Mouse (Mus musculus) heart, postnatal 0 days (tissue): ENCODE measurements around the gene Card11. TPM values are rescaled to one million over a fixed set of nuclear protein-coding genes. Genes with fewer than 3 reads are reported as not detected.

Source experiments
- ATAC-seq: fragments of 200-750 bp; cut with Nextera tagmentation; 2 replicates; pipeline ENCODE4 v1.8.0; 2017; ENCODE audit warnings: low read depth, moderate number of reproducible peaks, moderate library complexity; ENCODE audit not compliant: insufficient read depth
- DNase-seq: peaks from one replicate; pipeline ENCODE4 v3.0.0-alpha.2; 2016; ENCODE audit warnings: low spot score
- H3K27ac ChIP-seq: fragments of 300-500 bp; sonication (generic); 2 replicates; pipeline ENCODE4 v1.5.1; 2014; ENCODE audit warnings: low read depth, mild to moderate bottlenecking
- H3K27me3 ChIP-seq: fragments of 300-500 bp; sonication (generic); 2 replicates; pipeline ENCODE4 v1.6.1; 2014; ENCODE audit warnings: low read length, mixed read lengths; ENCODE audit not compliant: control insufficient read depth, insufficient read depth
- H3K36me3 ChIP-seq: fragments of 300-500 bp; sonication (generic); replicated peaks from 2 replicates; pipeline ENCODE4 v1.6.1; 2014; ENCODE audit warnings: low read length, mixed read lengths; ENCODE audit not compliant: control insufficient read depth, insufficient read depth
- H3K4me1 ChIP-seq: fragments of 300-500 bp; sonication (generic); 2 replicates; pipeline ENCODE4 v1.6.1; 2014; ENCODE audit warnings: antibody characterized with exemption; ENCODE audit not compliant: control insufficient read depth, insufficient read depth
- H3K4me2 ChIP-seq: fragments of 300-500 bp; sonication (generic); 2 replicates; pipeline ENCODE4 v1.6.1; 2014; ENCODE audit warnings: low read depth, mild to moderate bottlenecking, low read length, moderate library complexity
- H3K4me3 ChIP-seq: fragments of 300-500 bp; sonication (generic); 2 replicates; pipeline ENCODE4 v1.5.1; 2014; ENCODE audit warnings: low read depth, low read length
- H3K9ac ChIP-seq: fragments of 300-500 bp; sonication (generic); replicated peaks from 2 replicates; pipeline ENCODE4 v1.6.1; 2014; ENCODE audit warnings: low read depth, low read length, mixed read lengths
- H3K9me3 ChIP-seq: fragments of 300-500 bp; sonication (generic); replicated peaks from 2 replicates; pipeline ENCODE4 v1.6.1; 2016; ENCODE audit warnings: low read length; ENCODE audit not compliant: control insufficient read depth
- CTCF ChIP-seq: IDR thresholded peaks from 2 replicates; pipeline ENCODE4 v1.5.1; 2016; ENCODE audit warnings: antibody characterized with exemption, control low read depth, low read depth
- EP300 ChIP-seq: IDR thresholded peaks from 2 replicates; pipeline ENCODE4 v1.6.1; 2016; ENCODE audit warnings: antibody characterized with exemption, low read depth
- WGBS: fragments of 180-500 bp; shearing (Covaris S2); extraction: QIAGEN DNeasy Blood & Tissue Kit; methylation state at CpG from one replicate; pipeline ENCODE4 v1.1.7; 2014; 5-methylcytosine and 5-hydroxymethylcytosine counted together
- polyA plus RNA-seq: library from polyadenylated mRNA; unstranded; fragments of >200 nt; fragmentation: Nextera tagmentation; extraction: Ambion mirVana; gene quantifications from 2 replicates; pipeline ENCODE4 v1.2.1, GENCODE M21; 2015
- total RNA-seq: library from RNA; depleted of rRNA; stranded (reverse); fragments of >200 nt; gene quantifications from 2 replicates; pipeline ENCODE4 v1.2.3, GENCODE M21; 2014; ENCODE audit warnings: low replicate concordance

The Card11 gene
- total and polyA plus RNA-seq, 2 experiments from 2014 or later: 0.45 TPM; not detected in 1

DNA sequence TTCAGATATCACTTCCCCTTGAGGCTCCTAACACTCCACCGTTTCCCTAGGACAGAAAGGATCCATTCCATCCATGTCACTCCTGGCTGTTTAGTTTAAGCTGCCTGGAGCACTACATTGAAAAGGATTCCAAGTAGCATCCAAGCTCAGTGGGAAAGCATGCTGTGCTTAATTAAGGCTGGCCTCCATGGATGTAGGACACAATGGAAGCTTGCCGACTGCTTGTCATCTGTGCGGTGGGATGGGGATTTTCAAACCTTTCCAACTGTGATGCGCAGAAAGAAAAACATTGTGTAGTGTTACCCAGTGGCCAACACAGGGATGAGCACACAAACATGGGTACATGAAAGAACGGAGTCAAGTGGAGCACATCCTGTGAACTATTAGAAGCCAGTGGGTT lies 89.5 kb downstream of the Card11 start:
- Histone ChIP-seq H3K4me2 (no peak overlapping the region), H3K4me3 (no peak overlapping the region), H3K27me3 (no peaks in the 10 kb centered on the region), H3K36me3 (no peaks in the 10 kb centered on the region), H3K9ac (no peak overlapping the region), H3K4me1 (no peaks in the 10 kb centered on the region), H3K27ac (no peak overlapping the region), H3K9me3 (peaks cover 10% of the 10 kb centered on the region)
- 91% methylated on average over 5 of the region's 5 CpGs for WGBS
- TF ChIP-seq EP300: no peak
- TF ChIP-seq CTCF: no peak
- no peak for DNase-seq
- no peak for ATAC-seq

GRCm38 (mm10) chr5:140900866-140901265 lies 99.5 kb downstream of the Card11 start:
- Histone ChIP-seq H3K4me3 (no peak overlapping the region), H3K36me3 (no peaks in the 10 kb centered on the region), H3K27ac (no peak overlapping the region), H3K9ac (no peak overlapping the region), H3K9me3 (no peaks in the 10 kb centered on the region), H3K27me3 (no peaks in the 10 kb centered on the region), H3K4me1 (no peaks in the 10 kb centered on the region), H3K4me2 (no peak overlapping the region)
- DNase-seq: no peak
- 77% methylated on average over 13 of the region's 13 CpGs for WGBS
- TF ChIP-seq CTCF: peak; percentile 18; the same call in 1 of the 2 replicates
- no peak for TF ChIP-seq EP300
- ATAC-seq: no peak

GRCm38 (mm10) chr5:140891080-140891479 lies 109.3 kb downstream of the Card11 start:
- 33% methylated on average over 10 of the region's 10 CpGs for WGBS
- H3K36me3 ChIP-seq: no peaks in the 10 kb centered on the region
- no peaks in the 10 kb centered on the region for H3K27me3 ChIP-seq
- H3K4me2 ChIP-seq: peak overlapping the region; percentile 11; the same call in 1 of the 2 replicates
- peak; percentile 40 for TF ChIP-seq CTCF
- no peak for TF ChIP-seq EP300
- no peak for ATAC-seq
- H3K27ac ChIP-seq: no peak overlapping the region
- peaks cover 3% of the 10 kb centered on the region; the same call in 1 of the 2 replicates for H3K4me1 ChIP-seq
- peak; percentile 21 for DNase-seq
- no peak overlapping the region for H3K4me3 ChIP-seq
- H3K9ac ChIP-seq: no peak overlapping the region
- H3K9me3 ChIP-seq: no peaks in the 10 kb centered on the region

- no peaks in the 10 kb centered on the region for H3K36me3 ChIP-seq
- WGBS: 25% methylated on average over 14 of the region's 14 CpGs
- peak; percentile 29 for DNase-seq
- no peak overlapping the region for H3K9ac ChIP-seq
- H3K9me3 ChIP-seq: no peaks in the 10 kb centered on the region
- H3K4me3 ChIP-seq: no peak overlapping the region
- 0 out of 2 replicates have a peak overlapping the region, but pooled peaks have one; percentile 27 for H3K4me2 ChIP-seq
- H3K27me3 ChIP-seq: no peaks in the 10 kb centered on the region
- peak; percentile 80 for ATAC-seq
- peaks cover 6% of the 10 kb centered on the region; the same call in 1 of the 2 replicates for H3K4me1 ChIP-seq
- TF ChIP-seq CTCF (no peak), EP300 (no peak)
- 0 out of 2 replicates have a peak overlapping the region, but pooled peaks have one; percentile 7 for H3K27ac ChIP-seq
Observed at GRCm38 (mm10) chr5:140890050-140890449, 110.3 kb downstream of the Card11 start.

- H3K27ac ChIP-seq: no peak overlapping the region
- 47% methylated on average over 8 of the region's 8 CpGs for WGBS
Observed at GRCm38 (mm10) chr5:140889539-140889938, 110.8 kb downstream of the Card11 start.

DNA sequence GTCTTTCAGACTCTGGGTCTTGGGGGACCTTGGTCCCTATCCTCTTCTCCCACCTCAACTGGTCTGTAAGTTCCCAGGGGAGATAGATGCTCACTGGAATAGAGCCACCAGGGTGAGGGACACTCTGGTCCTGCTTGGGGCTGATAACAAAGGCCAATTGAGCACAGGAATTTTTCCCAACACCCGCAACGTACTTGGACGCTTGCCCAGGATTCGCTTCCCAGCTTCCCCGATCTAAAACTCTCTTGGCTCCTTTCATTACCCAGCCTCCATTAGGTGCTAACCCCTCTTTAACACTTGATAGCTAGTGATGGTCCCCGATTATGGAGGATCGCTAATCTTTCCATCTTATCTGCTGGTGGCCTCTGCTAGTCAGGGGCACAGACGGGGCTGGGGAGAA lies 112.5 kb downstream of the Card11 start:
- TF ChIP-seq CTCF: no peak
- no peak for TF ChIP-seq EP300
- H3K4me1 ChIP-seq: peaks cover 13% of the 10 kb centered on the region; the same call in 1 of the 2 replicates
- peak; percentile 23 for DNase-seq
- H3K4me3 ChIP-seq: no peak overlapping the region
- ATAC-seq: no peak
- no peaks in the 10 kb centered on the region for H3K27me3 ChIP-seq
- no peaks in the 10 kb centered on the region for H3K9me3 ChIP-seq
- WGBS: 17% methylated on average over 8 of the region's 8 CpGs
- H3K9ac ChIP-seq: no peak overlapping the region
- H3K4me2 ChIP-seq: no peak overlapping the region
- no peaks in the 10 kb centered on the region for H3K36me3 ChIP-seq
- H3K27ac ChIP-seq: no peak overlapping the region

More at GRCm38 (mm10) chr5:140889539-140889938, 110.8 kb downstream of the Card11 start:
- ATAC-seq: no peak
- TF ChIP-seq CTCF (peak; percentile 33), EP300 (no peak)
- Histone ChIP-seq H3K4me1 (peaks cover 12% of the 10 kb centered on the region; the same call in 1 of the 2 replicates), H3K4me2 (no peak overlapping the region), H3K4me3 (no peak overlapping the region), H3K9me3 (no peaks in the 10 kb centered on the region), H3K9ac (no peak overlapping the region), H3K36me3 (no peaks in the 10 kb centered on the region), H3K27me3 (no peaks in the 10 kb centered on the region)
- no peak for DNase-seq
